Mouse (Mus musculus): ENCODE results near the gene Caln1. TPM values are rescaled to one million over a fixed set of nuclear protein-coding genes. Genes with fewer than 3 reads are reported as not detected.

The Caln1 gene
- polyA plus RNA-seq, 1 experiment, result not detected

- WGBS, result 44% methylated on average over 12 of the region's 12 CpGs
- Histone ChIP-seq H3K36me3 (ENCODE audit: control insufficient read depth, insufficient read depth, low read length) (no peaks in the 10 kb centered on the region), H3K4me1 (ENCODE audit: control insufficient read depth, insufficient read depth, insufficient read length, low read length) (no peaks in the 10 kb centered on the region), H3K27me3 (ENCODE audit: control insufficient read depth, insufficient read depth, low read length) (no peaks in the 10 kb centered on the region), H3K4me3 (ENCODE audit: low read depth, low read length) (no peak overlapping the region), H3K27ac (ENCODE audit: insufficient read depth, low read depth, low read length) (no peak overlapping the region)
- TF ChIP-seq POLR2A (IDR thresholded peaks at IDR 0.05; ENCODE audit: low read depth, low read length) (no peak), CTCF (IDR thresholded peaks at IDR 0.05; ENCODE audit: extremely low read depth, insufficient read length, insufficient replicate concordance, low read depth, low read length) (no peak)
Measured at GRCm38 (mm10) chr5:130476741-130477140, 107.5 kb downstream of the Caln1 start.

GRCm38 (mm10) chr5:130480290-130480689 is 111.0 kb downstream of the Caln1 start:
- no peak overlapping the region for H3K4me3 ChIP-seq (ENCODE audit: low read depth, low read length)
- no peaks in the 10 kb centered on the region for H3K4me1 ChIP-seq (ENCODE audit: control insufficient read depth, insufficient read depth, insufficient read length, low read length)
- H3K27ac ChIP-seq (ENCODE audit: insufficient read depth, low read depth, low read length), result no peak overlapping the region
- WGBS, result 14% methylated on average over 1 of the region's 1 CpGs
- TF ChIP-seq POLR2A (IDR thresholded peaks at IDR 0.05; ENCODE audit: low read depth, low read length) (no peak), CTCF (IDR thresholded peaks at IDR 0.05; ENCODE audit: extremely low read depth, insufficient read length, insufficient replicate concordance, low read depth, low read length) (no peak)
- H3K27me3 ChIP-seq (ENCODE audit: control insufficient read depth, insufficient read depth, low read length), result no peaks in the 10 kb centered on the region
- H3K36me3 ChIP-seq (ENCODE audit: control insufficient read depth, insufficient read depth, low read length), result no peaks in the 10 kb centered on the region

- no peaks in the 10 kb centered on the region for H3K4me1 ChIP-seq (ENCODE audit: control insufficient read depth, insufficient read depth, insufficient read length, low read length)
- H3K4me3 ChIP-seq (ENCODE audit: low read depth, low read length), result no peak overlapping the region
- no peaks in the 10 kb centered on the region for H3K27me3 ChIP-seq (ENCODE audit: control insufficient read depth, insufficient read depth, low read length)
- H3K27ac ChIP-seq (ENCODE audit: insufficient read depth, low read depth, low read length), result no peak overlapping the region
- no peaks in the 10 kb centered on the region for H3K36me3 ChIP-seq (ENCODE audit: control insufficient read depth, insufficient read depth, low read length)
- 80% methylated on average over 5 of the region's 5 CpGs for WGBS
- no peak for TF ChIP-seq POLR2A (IDR thresholded peaks at IDR 0.05; ENCODE audit: low read depth, low read length)
- TF ChIP-seq CTCF (IDR thresholded peaks at IDR 0.05; ENCODE audit: extremely low read depth, insufficient read length, insufficient replicate concordance, low read depth, low read length), result no peak
Measured at GRCm38 (mm10) chr5:130491471-130491870, 122.2 kb downstream of the Caln1 start.

- TF ChIP-seq POLR2A (IDR thresholded peaks at IDR 0.05; ENCODE audit: low read depth, low read length), result no peak
- TF ChIP-seq CTCF (IDR thresholded peaks at IDR 0.05; ENCODE audit: extremely low read depth, insufficient read length, insufficient replicate concordance, low read depth, low read length), result no peak
- Histone ChIP-seq H3K27me3 (ENCODE audit: control insufficient read depth, insufficient read depth, low read length) (no peaks in the 10 kb centered on the region), H3K4me1 (ENCODE audit: control insufficient read depth, insufficient read depth, insufficient read length, low read length) (no peaks in the 10 kb centered on the region), H3K27ac (ENCODE audit: insufficient read depth, low read depth, low read length) (no peak overlapping the region), H3K36me3 (ENCODE audit: control insufficient read depth, insufficient read depth, low read length) (no peaks in the 10 kb centered on the region), H3K4me3 (ENCODE audit: low read depth, low read length) (no peak overlapping the region)
- 83% methylated on average over 7 of the region's 7 CpGs for WGBS
Measured at GRCm38 (mm10) chr5:130492305-130492704, 123.0 kb downstream of the Caln1 start.

- H3K4me3 ChIP-seq (ENCODE audit: low read depth, low read length), result no peak overlapping the region
- H3K4me1 ChIP-seq (ENCODE audit: control insufficient read depth, insufficient read depth, insufficient read length, low read length), result no peaks in the 10 kb centered on the region
- H3K27ac ChIP-seq (ENCODE audit: insufficient read depth, low read depth, low read length), result no peak overlapping the region
- WGBS, result 72% methylated on average over 9 of the region's 9 CpGs
- TF ChIP-seq CTCF (IDR thresholded peaks at IDR 0.05; ENCODE audit: extremely low read depth, insufficient read length, insufficient replicate concordance, low read depth, low read length), result no peak
- TF ChIP-seq POLR2A (IDR thresholded peaks at IDR 0.05; ENCODE audit: low read depth, low read length), result no peak
- no peaks in the 10 kb centered on the region for H3K27me3 ChIP-seq (ENCODE audit: control insufficient read depth, insufficient read depth, low read length)
- H3K36me3 ChIP-seq (ENCODE audit: control insufficient read depth, insufficient read depth, low read length), result no peaks in the 10 kb centered on the region
Measured at GRCm38 (mm10) chr5:130502541-130502940, 133.3 kb downstream of the Caln1 start.

GRCm38 (mm10) chr5:130504891-130505290 is 135.6 kb downstream of the Caln1 start:
- 81% methylated on average over 5 of the region's 5 CpGs for WGBS

GRCm38 (mm10) chr5:130510516-130510915 is 141.3 kb downstream of the Caln1 start:
- WGBS, result 91% methylated on average over 2 of the region's 2 CpGs
- TF ChIP-seq POLR2A (IDR thresholded peaks at IDR 0.05; ENCODE audit: low read depth, low read length) (no peak), CTCF (IDR thresholded peaks at IDR 0.05; ENCODE audit: extremely low read depth, insufficient read length, insufficient replicate concordance, low read depth, low read length) (no peak)
- H3K27ac ChIP-seq (ENCODE audit: insufficient read depth, low read depth, low read length), result no peak overlapping the region
- no peaks in the 10 kb centered on the region for H3K27me3 ChIP-seq (ENCODE audit: control insufficient read depth, insufficient read depth, low read length)
- H3K36me3 ChIP-seq (ENCODE audit: control insufficient read depth, insufficient read depth, low read length), result no peaks in the 10 kb centered on the region
- no peak overlapping the region for H3K4me3 ChIP-seq (ENCODE audit: low read depth, low read length)
- no peaks in the 10 kb centered on the region for H3K4me1 ChIP-seq (ENCODE audit: control insufficient read depth, insufficient read depth, insufficient read length, low read length)

More at GRCm38 (mm10) chr5:130504891-130505290, 135.6 kb downstream of the Caln1 start:
- TF ChIP-seq CTCF (IDR thresholded peaks at IDR 0.05; ENCODE audit: extremely low read depth, insufficient read length, insufficient replicate concordance, low read depth, low read length) (no peak), POLR2A (IDR thresholded peaks at IDR 0.05; ENCODE audit: low read depth, low read length) (no peak)
- Histone ChIP-seq H3K4me1 (ENCODE audit: control insufficient read depth, insufficient read depth, insufficient read length, low read length) (no peaks in the 10 kb centered on the region), H3K36me3 (ENCODE audit: control insufficient read depth, insufficient read depth, low read length) (no peaks in the 10 kb centered on the region), H3K4me3 (ENCODE audit: low read depth, low read length) (no peak overlapping the region), H3K27me3 (ENCODE audit: control insufficient read depth, insufficient read depth, low read length) (no peaks in the 10 kb centered on the region), H3K27ac (ENCODE audit: insufficient read depth, low read depth, low read length) (no peak overlapping the region)
